Mouse (Mus musculus) E14TG2a.4 (cell line): ENCODE measurements around the gene Aspm.
"Not testable (repeated sequence)": the region's sequence is repeated elsewhere in the genome, so short reads cannot be mapped to it uniquely, and the experiment has no call there.

ENCODE experiments used
- H3K27me3 ChIP-seq: 2 replicates; pipeline ENCODE4 v1.6.1; 2014; ENCODE audit warnings: low read length, control low read depth; ENCODE audit not compliant: insufficient read depth
- H3K36me3 ChIP-seq: 2 replicates; pipeline ENCODE4 v1.6.1; 2014; ENCODE audit warnings: low read length, control low read depth; ENCODE audit not compliant: insufficient read depth
- H3K4me1 ChIP-seq: replicated peaks from 2 replicates; pipeline ENCODE4 v1.6.1; 2014; ENCODE audit warnings: low read depth, low read length, control low read depth
- H3K4me3 ChIP-seq: replicated peaks from 2 replicates; pipeline ENCODE4 v1.5.1; 2014; ENCODE audit warnings: mild to moderate bottlenecking, low read length
- H3K9me3 ChIP-seq: 2 replicates; pipeline ENCODE4 v1.6.1; 2014; ENCODE audit warnings: low read length, control low read depth
- CTCF ChIP-seq: conservative IDR thresholded peaks from 2 replicates; pipeline ENCODE4 v1.5.1; 2014; ENCODE audit warnings: low read length
- NANOG ChIP-seq: IDR thresholded peaks from 2 replicates; pipeline ENCODE4 v1.6.1; 2014; ENCODE audit warnings: borderline replicate concordance, low read length, mixed read lengths
- POU5F1 ChIP-seq: IDR thresholded peaks from 2 replicates; pipeline ENCODE4 v1.6.1; 2014; ENCODE audit warnings: low read length, borderline replicate concordance

Aspm gene

DNA sequence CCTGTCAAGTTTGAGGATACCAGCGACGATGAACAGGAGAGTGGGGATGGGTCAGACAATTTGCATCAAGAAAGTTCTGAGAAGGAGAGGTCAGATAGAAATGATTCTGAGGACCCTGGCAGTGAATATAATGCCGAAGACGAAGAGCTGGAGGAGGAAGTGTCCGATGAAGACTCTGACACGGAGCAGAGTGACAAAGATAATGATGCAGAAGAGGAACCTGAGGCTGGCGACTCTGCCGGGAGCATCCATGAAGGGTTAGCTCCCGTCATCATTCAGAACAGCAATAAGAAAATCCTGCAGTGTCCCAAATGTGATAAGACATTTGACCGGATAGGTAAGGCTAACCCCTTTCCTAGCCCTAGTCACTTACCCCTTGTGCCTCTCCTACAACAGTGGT lies 30.6 kb upstream of the Aspm start:
- no peaks in the 10 kb centered on the region; the same call in 1 of the 2 replicates for H3K27me3 ChIP-seq
- 0 out of 2 replicates have a peak overlapping the region, but pooled peaks have one; percentile 37 for H3K4me3 ChIP-seq
- TF ChIP-seq POU5F1 (no peak), NANOG (no peak), CTCF (no peak)
- H3K9me3 ChIP-seq = no peaks in the 10 kb centered on the region
- H3K4me1 ChIP-seq = peaks cover 48% of the 10 kb centered on the region
- H3K36me3 ChIP-seq = peaks cover 31% of the 10 kb centered on the region

DNA sequence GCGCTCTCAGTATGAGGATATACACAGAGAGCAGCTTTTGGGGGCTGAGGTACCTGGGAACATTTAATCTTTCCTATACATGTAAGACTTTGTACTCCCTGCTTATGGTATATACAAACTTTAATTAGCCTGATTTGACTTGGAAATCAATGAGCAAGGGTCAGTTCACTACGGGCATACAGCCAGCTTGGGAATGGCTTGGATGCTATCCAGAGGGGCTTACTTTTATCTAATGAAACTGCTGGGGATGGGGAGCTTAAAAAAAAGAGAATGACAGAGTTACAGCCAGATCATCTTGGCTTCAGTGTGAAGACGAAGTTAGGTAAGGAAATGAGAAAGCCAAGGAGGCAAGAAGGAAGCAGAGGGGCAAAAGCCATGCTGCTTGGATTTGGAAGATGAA lies 29.6 kb upstream of the Aspm start:
- Histone ChIP-seq H3K4me3 (no peak overlapping the region), H3K9me3 (no peaks in the 10 kb centered on the region), H3K4me1 (peaks cover 50% of the 10 kb centered on the region), H3K36me3 (peaks cover 41% of the 10 kb centered on the region), H3K27me3 (no peaks in the 10 kb centered on the region; the same call in 1 of the 2 replicates)
- TF ChIP-seq CTCF (no peak), NANOG (no peak), POU5F1 (no peak)

DNA sequence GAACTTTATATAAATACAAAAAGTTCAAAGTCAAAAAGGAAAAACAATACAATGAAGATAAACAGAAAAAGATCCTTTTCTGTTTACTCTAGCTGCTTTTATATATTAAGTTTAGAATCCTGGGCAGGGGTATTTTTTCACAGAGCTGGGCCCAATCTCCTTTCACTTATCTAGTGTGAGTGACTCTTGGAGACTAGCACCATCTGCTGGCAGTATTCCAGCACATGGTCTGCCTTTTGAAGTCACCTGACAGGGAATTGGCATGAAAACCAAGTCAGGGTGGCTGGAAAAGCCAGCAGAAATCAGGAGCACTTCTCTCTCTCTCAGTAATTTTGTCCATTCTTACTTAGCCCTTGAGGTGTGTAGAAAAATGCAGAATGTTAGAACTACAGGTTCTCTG lies 16.2 kb upstream of the Aspm start:
- Histone ChIP-seq H3K27me3 (no peaks in the 10 kb centered on the region), H3K9me3 (no peaks in the 10 kb centered on the region), H3K36me3 (peaks cover 71% of the 10 kb centered on the region), H3K4me3 (no peak overlapping the region), H3K4me1 (no peaks in the 10 kb centered on the region)
- TF ChIP-seq CTCF = peak; percentile 51
- no peak for TF ChIP-seq NANOG
- TF ChIP-seq POU5F1 = no peak

DNA sequence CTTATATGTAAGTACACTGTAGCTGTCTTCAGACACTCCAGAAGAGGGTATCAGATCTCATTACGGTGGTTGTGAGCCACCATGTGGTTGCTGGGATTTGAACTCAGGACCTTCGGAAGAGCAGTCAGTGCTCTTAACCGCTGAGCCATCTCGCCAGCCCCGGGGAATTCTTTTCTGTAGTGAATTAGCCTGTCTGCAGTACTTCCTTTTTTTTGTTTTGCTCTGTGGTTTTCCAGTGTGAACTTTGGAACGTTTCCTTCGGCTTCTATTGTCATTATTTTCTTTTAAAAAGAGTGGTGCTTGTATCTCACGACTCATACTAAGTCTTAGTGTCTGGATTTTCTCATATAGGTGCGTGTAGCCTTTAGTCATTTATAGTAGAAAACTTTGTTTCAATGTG lies 11.5 kb upstream of the Aspm start:
- not testable (repeated sequence) for H3K27me3 ChIP-seq, H3K9me3 ChIP-seq, H3K4me3 ChIP-seq, H3K4me1 ChIP-seq
- H3K36me3 ChIP-seq = peaks cover 53% of the 10 kb centered on the region

DNA sequence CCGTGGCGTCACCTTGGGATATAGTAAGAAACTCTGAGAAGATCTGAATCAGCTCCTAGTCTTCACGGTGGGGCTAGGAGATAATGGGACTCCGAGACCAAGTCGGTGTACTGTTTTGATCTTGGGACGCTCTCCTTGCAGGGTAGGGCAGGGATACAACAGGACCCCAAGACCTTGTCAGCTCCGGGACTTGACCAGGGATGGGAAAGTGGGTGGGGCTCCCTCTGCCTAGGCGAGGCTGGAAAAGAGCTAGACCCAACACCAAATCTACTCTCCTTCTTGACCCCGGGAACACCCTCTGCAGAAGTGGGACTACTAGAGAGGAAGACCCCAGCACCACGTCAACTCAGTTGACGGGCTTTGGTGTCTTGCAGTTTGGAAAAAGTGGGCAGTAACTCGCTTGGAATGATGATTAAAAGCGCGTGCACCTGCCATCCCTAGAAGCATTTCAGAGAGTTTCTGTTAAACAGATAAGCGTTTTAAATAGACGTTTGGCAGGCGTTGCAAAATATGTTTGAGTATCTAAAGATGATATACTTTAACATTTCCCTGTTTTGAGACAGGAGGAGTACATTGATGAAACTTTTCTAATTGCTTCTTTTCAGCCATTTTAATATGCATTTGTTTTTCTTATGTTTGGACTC lies 776 bp downstream of the Aspm start:
- no peaks in the 10 kb centered on the region for H3K27me3 ChIP-seq
- TF ChIP-seq POU5F1 (no peak), NANOG (no peak), CTCF (no peak)
- peaks cover 26% of the 10 kb centered on the region for H3K4me1 ChIP-seq
- H3K4me3 ChIP-seq = peak overlapping the region; percentile 98
- no peaks in the 10 kb centered on the region for H3K9me3 ChIP-seq
- H3K36me3 ChIP-seq = peaks cover 33% of the 10 kb centered on the region

DNA sequence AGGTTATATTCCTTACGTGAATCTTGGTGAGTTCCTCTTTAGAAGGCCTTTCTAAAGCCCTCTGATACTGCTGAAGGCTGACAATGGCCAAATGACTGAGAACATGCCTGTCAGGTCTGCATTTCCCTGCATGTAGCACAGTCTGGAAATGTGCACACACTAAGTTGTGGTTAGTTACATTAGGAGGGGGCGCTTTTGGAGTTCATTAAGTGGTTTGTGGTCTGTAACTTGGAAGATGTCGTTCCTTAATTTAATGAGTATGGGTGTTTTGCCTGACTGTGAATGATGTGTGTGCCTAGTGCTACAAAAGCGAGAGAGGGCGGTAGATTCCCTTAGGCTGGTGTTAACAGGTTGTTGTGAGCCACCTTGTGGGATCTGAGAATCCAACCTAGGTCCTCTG lies 6.2 kb downstream of the Aspm start:
- no peak for TF ChIP-seq CTCF
- no peak for TF ChIP-seq NANOG
- no peak for TF ChIP-seq POU5F1
- H3K27me3 ChIP-seq = no peaks in the 10 kb centered on the region
- H3K36me3 ChIP-seq = peaks cover 84% of the 10 kb centered on the region
- H3K9me3 ChIP-seq = no peaks in the 10 kb centered on the region
- peaks cover 20% of the 10 kb centered on the region for H3K4me1 ChIP-seq
- no peak overlapping the region for H3K4me3 ChIP-seq

DNA sequence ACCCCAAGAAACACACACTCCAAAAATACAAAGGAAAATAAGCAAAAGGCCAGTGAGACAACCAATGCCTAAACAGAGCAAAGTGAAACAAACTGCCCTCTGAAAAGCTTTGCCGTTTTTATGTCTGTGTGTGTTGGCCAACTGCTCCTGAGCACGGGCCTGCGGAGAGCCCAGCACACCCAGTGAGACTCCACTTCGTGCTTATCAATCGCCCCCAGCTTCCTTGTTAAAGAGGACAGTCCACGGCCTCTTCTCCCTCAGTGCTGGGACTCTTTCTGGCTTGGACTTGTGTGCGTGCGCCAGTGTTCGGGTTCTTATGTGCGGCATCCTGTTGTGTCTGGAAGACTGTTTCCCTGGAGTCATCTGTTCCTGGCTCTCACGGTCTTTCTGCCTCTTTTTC lies 11.4 kb downstream of the Aspm start:
- TF ChIP-seq CTCF (no peak), NANOG (no peak), POU5F1 (no peak)
- no peak overlapping the region for H3K4me3 ChIP-seq
- H3K9me3 ChIP-seq = no peaks in the 10 kb centered on the region
- peaks cover 3% of the 10 kb centered on the region; the same call in 1 of the 2 replicates for H3K4me1 ChIP-seq
- no peaks in the 10 kb centered on the region for H3K27me3 ChIP-seq
- H3K36me3 ChIP-seq = peaks cover 89% of the 10 kb centered on the region

DNA sequence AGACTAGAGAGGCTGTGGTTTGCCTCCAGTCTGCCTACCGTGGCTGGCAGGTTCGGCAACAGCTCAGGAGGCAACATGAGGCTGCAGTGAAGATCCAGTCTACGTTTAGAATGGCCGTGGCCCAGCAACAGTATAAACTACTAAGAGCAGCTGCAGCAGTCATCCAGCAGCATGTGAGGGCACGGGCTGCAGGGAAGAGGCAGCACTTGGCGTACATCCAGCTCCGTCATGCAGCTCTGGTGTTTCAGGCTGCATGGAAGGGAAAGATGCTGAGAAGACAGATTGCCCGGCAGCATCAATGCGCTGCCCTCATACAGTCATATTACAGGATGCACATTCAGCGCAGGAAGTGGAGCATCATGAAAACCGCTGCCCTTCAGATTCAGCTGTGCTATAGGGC lies 24.3 kb downstream of the Aspm start:
- H3K4me3 ChIP-seq = no peak overlapping the region
- H3K36me3 ChIP-seq = peaks cover 94% of the 10 kb centered on the region
- H3K9me3 ChIP-seq = no peaks in the 10 kb centered on the region
- peaks cover 27% of the 10 kb centered on the region for H3K4me1 ChIP-seq
- no peaks in the 10 kb centered on the region for H3K27me3 ChIP-seq
- TF ChIP-seq POU5F1 (no peak), CTCF (no peak), NANOG (no peak)

DNA sequence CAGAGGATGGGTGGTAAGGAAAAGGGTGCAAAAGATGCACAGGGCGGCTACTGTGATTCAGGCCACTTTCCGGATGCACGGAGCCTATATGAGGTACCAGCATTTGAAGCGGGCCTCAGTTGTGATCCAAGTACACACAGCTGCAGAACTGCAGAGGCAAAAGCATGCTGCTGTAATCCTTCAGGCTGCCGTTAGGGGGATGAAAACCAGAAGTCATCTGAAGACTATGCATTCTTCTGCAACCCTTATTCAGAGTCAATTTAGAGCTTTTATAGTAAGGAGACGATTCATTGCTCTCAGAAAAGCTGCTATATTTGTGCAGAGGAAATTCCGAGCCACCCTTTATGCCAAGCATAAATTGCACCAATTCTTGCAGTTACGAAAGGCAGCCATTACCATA lies 25.7 kb downstream of the Aspm start:
- TF ChIP-seq CTCF = peak; percentile 61
- TF ChIP-seq POU5F1 = no peak
- TF ChIP-seq NANOG = no peak
- H3K4me1 ChIP-seq = peaks cover 27% of the 10 kb centered on the region
- H3K27me3 ChIP-seq = no peaks in the 10 kb centered on the region
- no peak overlapping the region for H3K4me3 ChIP-seq
- H3K9me3 ChIP-seq = no peaks in the 10 kb centered on the region
- peaks cover 94% of the 10 kb centered on the region for H3K36me3 ChIP-seq
